Mouse (Mus musculus) forebrain, embryonic 13.5 days (tissue): ENCODE data around the gene Cmya5. TPM values are rescaled to one million over a fixed set of nuclear protein-coding genes. Genes with fewer than 3 reads are reported as not detected.

Experiments used
- ATAC-seq: fragments of 200-750 bp; cut with Nextera tagmentation; 2 replicates; pipeline ENCODE4 v1.8.0; 2017
- H3K27ac ChIP-seq: fragments of 300-500 bp; sonication (generic); 2 replicates; pipeline ENCODE4 v1.5.1; 2015; ENCODE audit warnings: inconsistent platforms, mild to moderate bottlenecking, moderate library complexity
- H3K27me3 ChIP-seq: fragments of 300-500 bp; sonication (generic); 2 replicates; pipeline ENCODE4 v1.6.1; 2015; ENCODE audit warnings: mild to moderate bottlenecking, inconsistent platforms
- H3K36me3 ChIP-seq: fragments of 300-500 bp; sonication (generic); 2 replicates; pipeline ENCODE4 v1.6.1; 2015; ENCODE audit warnings: mild to moderate bottlenecking, inconsistent platforms; ENCODE audit not compliant: poor library complexity, severe bottlenecking
- H3K4me1 ChIP-seq: fragments of 300-500 bp; sonication (generic); 2 replicates; pipeline ENCODE4 v1.6.1; 2015; ENCODE audit warnings: inconsistent platforms
- H3K4me2 ChIP-seq: fragments of 300-500 bp; sonication (generic); 2 replicates; pipeline ENCODE4 v1.6.1; 2015; ENCODE audit warnings: inconsistent platforms, mild to moderate bottlenecking, moderate library complexity
- H3K4me3 ChIP-seq: fragments of 300-500 bp; sonication (generic); 2 replicates; pipeline ENCODE4 v1.5.1; 2015; ENCODE audit warnings: mild to moderate bottlenecking, inconsistent platforms
- H3K9ac ChIP-seq: fragments of 300-500 bp; sonication (generic); 2 replicates; pipeline ENCODE4 v1.6.1; 2015; ENCODE audit warnings: mild to moderate bottlenecking, inconsistent platforms
- H3K9me3 ChIP-seq: fragments of 300-500 bp; sonication (generic); replicated peaks from 2 replicates; pipeline ENCODE4 v1.6.1; 2016; ENCODE audit warnings: inconsistent platforms
- WGBS: fragments of 180-500 bp; shearing (Covaris S2); methylation state at CpG from one replicate; pipeline ENCODE4 v1.1.7; 2015; 5-methylcytosine and 5-hydroxymethylcytosine counted together
- polyA plus RNA-seq: library from polyadenylated mRNA; unstranded; fragments of >200 nt; fragmentation: Nextera tagmentation; extraction: Ambion mirVana; gene quantifications from 2 replicates; pipeline ENCODE4 v1.2.1, GENCODE M21; 2015

The Cmya5 gene
- polyA plus RNA-seq, 1 experiment from 2014 or later: 0.04 TPM

GRCm38 (mm10) chr13:93153280-93153679 is 8.8 kb upstream of the Cmya5 start:
- H3K36me3 ChIP-seq: peaks cover 35% of the 10 kb centered on the region
- no peak overlapping the region for H3K9ac ChIP-seq
- no peak overlapping the region for H3K27ac ChIP-seq
- no peak for ATAC-seq
- WGBS: 97% methylated on average over 1 of the region's 1 CpGs
- no peaks in the 10 kb centered on the region for H3K9me3 ChIP-seq
- H3K4me1 ChIP-seq: no peaks in the 10 kb centered on the region
- H3K27me3 ChIP-seq: no peaks in the 10 kb centered on the region
- H3K4me2 ChIP-seq: no peak overlapping the region
- no peak overlapping the region for H3K4me3 ChIP-seq

DNA sequence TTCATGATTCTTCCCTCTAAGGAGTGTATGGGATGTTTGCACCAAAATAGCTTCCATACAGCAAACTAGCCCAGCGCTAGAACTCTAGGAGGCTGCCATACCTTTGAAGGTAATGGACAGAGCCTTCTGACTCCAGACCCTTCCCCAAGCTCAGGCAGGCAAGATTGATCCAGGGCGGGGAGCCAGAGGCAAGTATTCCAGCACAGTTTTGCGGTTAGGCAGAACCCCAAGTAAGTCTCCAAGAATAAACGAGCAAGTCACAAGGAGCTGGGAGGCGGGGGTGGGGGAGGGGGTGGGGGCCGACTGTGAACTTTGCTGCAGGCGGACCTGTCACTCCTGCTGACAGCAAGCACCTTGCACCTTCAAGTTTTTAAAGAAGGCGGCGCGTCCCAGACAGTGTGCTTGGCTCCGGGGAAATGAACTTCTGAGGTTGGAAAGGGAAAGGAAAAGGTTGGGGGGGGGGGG is 673 bp downstream of the Cmya5 start:
- no peaks in the 10 kb centered on the region for H3K9me3 ChIP-seq
- peaks cover 14% of the 10 kb centered on the region for H3K4me1 ChIP-seq
- ATAC-seq: peak; percentile 62; the same call in 1 of the 2 replicates
- H3K36me3 ChIP-seq: peaks cover 6% of the 10 kb centered on the region
- H3K27me3 ChIP-seq: no peaks in the 10 kb centered on the region
- H3K4me3 ChIP-seq: peak overlapping the region; percentile 46
- no peak overlapping the region for H3K27ac ChIP-seq
- peak overlapping the region; percentile 93 for H3K4me2 ChIP-seq
- peak overlapping the region; percentile 72 for H3K9ac ChIP-seq
- 17% methylated on average over 11 of the region's 11 CpGs for WGBS

DNA sequence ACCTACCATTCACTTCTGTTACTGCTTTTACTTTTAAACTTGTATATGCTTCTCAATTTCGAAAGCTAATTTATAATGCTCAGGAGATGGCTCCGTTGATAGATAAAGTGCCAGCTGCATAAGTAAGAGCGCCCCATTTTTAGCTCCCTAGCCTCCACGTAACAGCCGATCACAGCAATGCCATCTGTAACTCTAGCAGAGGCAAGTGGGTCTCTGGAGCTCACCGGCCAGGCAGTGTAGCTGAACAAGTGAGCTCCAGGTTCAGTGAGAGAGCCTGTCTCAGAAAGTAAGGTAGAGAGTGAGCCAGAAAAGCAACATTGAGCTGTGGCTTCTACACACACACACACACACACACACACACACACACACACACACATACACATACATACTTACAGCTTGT is 3.3 kb downstream of the Cmya5 start:
- WGBS: 94% methylated on average over 6 of the region's 6 CpGs
- H3K36me3 ChIP-seq: no peaks in the 10 kb centered on the region
- H3K4me1 ChIP-seq: peaks cover 14% of the 10 kb centered on the region
- H3K9ac ChIP-seq: no peak overlapping the region
- ATAC-seq: no peak
- H3K9me3 ChIP-seq: no peaks in the 10 kb centered on the region
- H3K27ac ChIP-seq: no peak overlapping the region
- no peak overlapping the region for H3K4me3 ChIP-seq
- no peaks in the 10 kb centered on the region for H3K27me3 ChIP-seq
- H3K4me2 ChIP-seq: no peak overlapping the region

- no peak overlapping the region for H3K9ac ChIP-seq
- WGBS: 74% methylated on average over 1 of the region's 1 CpGs
- no peaks in the 10 kb centered on the region for H3K36me3 ChIP-seq
- no peak overlapping the region for H3K4me2 ChIP-seq
- ATAC-seq: no peak
- no peak overlapping the region for H3K27ac ChIP-seq
- H3K4me1 ChIP-seq: no peaks in the 10 kb centered on the region
- no peak overlapping the region for H3K4me3 ChIP-seq
- H3K9me3 ChIP-seq: no peaks in the 10 kb centered on the region
- no peaks in the 10 kb centered on the region for H3K27me3 ChIP-seq
Observed at GRCm38 (mm10) chr13:93138059-93138458, 6.5 kb downstream of the Cmya5 start.

GRCm38 (mm10) chr13:93137098-93137497 is 7.4 kb downstream of the Cmya5 start:
- Histone ChIP-seq H3K36me3 (no peaks in the 10 kb centered on the region), H3K4me2 (no peak overlapping the region), H3K9ac (no peak overlapping the region), H3K4me3 (no peak overlapping the region), H3K9me3 (no peaks in the 10 kb centered on the region), H3K27me3 (no peaks in the 10 kb centered on the region), H3K4me1 (no peaks in the 10 kb centered on the region), H3K27ac (no peak overlapping the region)
- no peak for ATAC-seq
- 91% methylated on average over 7 of the region's 7 CpGs for WGBS

DNA sequence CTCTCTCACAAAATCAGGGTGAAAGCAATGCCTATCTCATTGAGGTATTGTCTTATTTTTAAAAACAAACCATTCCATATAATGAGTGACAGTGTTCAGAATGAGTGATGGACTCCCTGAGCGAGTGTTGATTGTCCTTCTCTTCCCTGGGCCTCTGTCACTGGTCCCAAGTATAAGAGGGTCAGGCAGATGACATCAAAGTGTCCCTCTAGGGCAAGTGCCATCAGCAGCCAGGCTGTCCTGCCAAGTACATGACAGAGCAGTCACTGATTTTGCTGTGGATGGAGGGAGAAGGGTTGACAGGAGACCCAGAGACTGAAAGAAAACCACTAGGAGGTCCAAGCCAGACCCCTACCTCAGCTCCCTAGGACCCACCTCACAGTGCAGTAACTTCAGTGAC is 8.3 kb downstream of the Cmya5 start:
- ATAC-seq: no peak
- H3K4me2 ChIP-seq: no peak overlapping the region
- H3K27me3 ChIP-seq: no peaks in the 10 kb centered on the region
- no peaks in the 10 kb centered on the region for H3K36me3 ChIP-seq
- 85% methylated on average over 1 of the region's 1 CpGs for WGBS
- no peaks in the 10 kb centered on the region for H3K9me3 ChIP-seq
- H3K4me3 ChIP-seq: no peak overlapping the region
- H3K4me1 ChIP-seq: no peaks in the 10 kb centered on the region
- H3K9ac ChIP-seq: no peak overlapping the region
- no peak overlapping the region for H3K27ac ChIP-seq

DNA sequence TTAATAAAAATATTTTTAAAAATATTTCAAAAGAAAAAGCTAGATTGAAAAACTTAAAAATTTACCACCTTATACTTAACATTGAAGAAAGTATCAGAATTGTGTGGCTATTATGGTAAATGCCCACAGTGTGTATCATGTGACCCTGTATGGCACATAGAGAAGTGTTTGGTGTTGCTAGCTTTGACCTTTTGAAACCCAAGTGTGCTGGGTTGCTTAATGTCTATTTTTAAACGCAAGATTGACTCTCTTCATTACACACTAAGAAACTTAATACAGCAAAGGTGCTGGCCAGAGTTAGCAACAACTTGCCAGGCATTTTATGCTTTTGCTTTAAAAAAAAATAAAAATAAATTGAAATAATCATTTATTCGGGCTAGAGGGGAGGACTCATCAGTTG is 9.0 kb downstream of the Cmya5 start:
- no peak overlapping the region for H3K27ac ChIP-seq
- WGBS: 84% methylated on average over 2 of the region's 2 CpGs
- H3K4me1 ChIP-seq: no peaks in the 10 kb centered on the region
- H3K4me2 ChIP-seq: no peak overlapping the region
- no peak overlapping the region for H3K4me3 ChIP-seq
- H3K9ac ChIP-seq: no peak overlapping the region
- H3K9me3 ChIP-seq: no peaks in the 10 kb centered on the region
- ATAC-seq: no peak
- H3K36me3 ChIP-seq: no peaks in the 10 kb centered on the region
- no peaks in the 10 kb centered on the region for H3K27me3 ChIP-seq

DNA sequence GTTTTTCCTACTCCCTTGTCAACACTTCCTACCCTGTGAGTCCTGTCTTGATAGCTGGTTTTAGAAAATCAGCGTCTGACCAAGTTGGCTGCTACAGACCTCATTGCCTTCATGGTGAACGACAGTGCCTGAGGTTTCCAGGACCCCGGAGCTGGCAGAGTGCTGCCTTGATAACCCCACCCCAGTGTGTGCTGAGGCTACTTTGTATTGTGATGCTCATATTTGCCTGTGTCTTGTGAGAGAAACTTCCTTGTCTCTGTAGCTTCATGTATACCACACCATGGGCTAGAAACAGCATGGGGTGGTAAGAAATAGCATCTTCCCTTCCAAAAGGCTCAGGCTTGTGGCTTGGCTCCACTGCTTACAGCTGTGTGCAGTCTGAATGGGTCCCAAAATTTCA is 13.8 kb downstream of the Cmya5 start:
- ATAC-seq: no peak
- no peak overlapping the region for H3K27ac ChIP-seq
- H3K36me3 ChIP-seq: no peaks in the 10 kb centered on the region
- no peak overlapping the region for H3K9ac ChIP-seq
- no peaks in the 10 kb centered on the region for H3K4me1 ChIP-seq
- no peak overlapping the region for H3K4me3 ChIP-seq
- H3K4me2 ChIP-seq: no peak overlapping the region
- 94% methylated on average over 3 of the region's 3 CpGs for WGBS
- H3K27me3 ChIP-seq: no peaks in the 10 kb centered on the region
- no peaks in the 10 kb centered on the region for H3K9me3 ChIP-seq

DNA sequence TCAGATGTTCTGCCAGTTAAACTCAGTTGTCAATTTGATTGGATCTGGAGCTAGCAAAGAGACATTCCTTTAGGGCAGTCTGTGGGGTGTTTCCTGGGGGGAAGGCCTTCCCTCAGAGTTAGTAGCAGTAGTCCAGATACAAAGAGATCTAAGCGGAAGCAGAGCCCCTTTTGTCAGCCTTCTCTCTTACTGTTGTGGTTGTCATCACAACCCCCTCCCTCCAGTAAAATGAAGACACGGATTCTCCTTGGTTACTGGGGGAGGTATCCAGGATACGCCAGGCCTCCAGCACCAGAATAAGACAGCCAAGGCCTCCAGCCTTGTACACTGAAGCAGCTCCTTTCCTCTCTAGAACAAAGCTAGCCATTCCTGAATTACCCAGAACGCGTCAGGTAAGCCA is 15.6 kb downstream of the Cmya5 start:
- 66% methylated on average over 5 of the region's 5 CpGs for WGBS
- no peak for ATAC-seq

DNA sequence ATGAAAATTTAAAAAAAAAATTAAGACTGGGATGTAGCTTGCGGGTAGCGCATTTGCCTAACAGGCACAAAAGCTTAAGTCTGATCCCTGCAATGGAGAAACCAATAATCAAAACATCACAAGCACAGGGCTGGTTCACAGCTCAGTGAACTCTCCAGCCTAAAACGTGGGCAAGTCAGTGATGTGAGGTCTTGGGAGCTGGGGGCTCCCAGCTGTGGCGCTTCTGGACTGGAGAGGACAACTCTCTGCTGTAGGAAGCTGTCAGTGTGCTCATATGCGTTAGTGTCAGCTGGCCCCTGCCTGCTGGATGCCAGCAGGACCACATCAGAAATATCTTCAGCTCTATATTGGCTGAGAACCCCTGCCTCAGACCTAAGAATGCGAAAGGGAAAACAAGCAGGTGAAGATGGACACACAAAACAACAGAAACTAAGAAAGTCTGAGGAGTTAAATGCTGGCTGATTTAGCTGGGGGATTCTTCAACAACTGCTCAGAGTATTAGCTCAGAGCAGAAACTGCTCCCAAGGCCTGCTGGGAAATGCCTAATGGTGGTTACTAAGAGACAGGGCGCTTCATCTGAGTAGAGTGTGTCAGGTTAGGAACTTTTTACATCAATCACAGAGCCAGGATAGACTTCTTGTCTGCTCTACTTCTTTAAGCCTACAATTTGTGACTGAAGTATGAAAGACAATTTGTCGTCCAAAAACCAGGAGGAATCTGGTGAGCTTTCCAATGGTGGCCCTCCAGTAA is 16.2 kb downstream of the Cmya5 start:
- Histone ChIP-seq H3K36me3 (no peaks in the 10 kb centered on the region), H3K9me3 (no peaks in the 10 kb centered on the region), H3K9ac (no peak overlapping the region), H3K27me3 (no peaks in the 10 kb centered on the region), H3K4me3 (no peak overlapping the region), H3K27ac (no peak overlapping the region), H3K4me1 (no peaks in the 10 kb centered on the region), H3K4me2 (no peak overlapping the region)
- 80% methylated on average over 8 of the region's 8 CpGs for WGBS
- no peak for ATAC-seq

More for the DNA sequence above, 15.6 kb downstream of the Cmya5 start:
- H3K27me3 ChIP-seq: no peaks in the 10 kb centered on the region
- H3K4me2 ChIP-seq: no peak overlapping the region
- H3K36me3 ChIP-seq: no peaks in the 10 kb centered on the region
- H3K4me1 ChIP-seq: no peaks in the 10 kb centered on the region
- no peak overlapping the region for H3K9ac ChIP-seq
- H3K27ac ChIP-seq: no peak overlapping the region
- H3K9me3 ChIP-seq: no peaks in the 10 kb centered on the region
- H3K4me3 ChIP-seq: no peak overlapping the region

- WGBS: 93% methylated on average over 9 of the region's 9 CpGs
- H3K9me3 ChIP-seq: no peaks in the 10 kb centered on the region
- H3K27me3 ChIP-seq: no peaks in the 10 kb centered on the region
- H3K36me3 ChIP-seq: no peaks in the 10 kb centered on the region
- H3K4me3 ChIP-seq: no peak overlapping the region
- no peak for ATAC-seq
- H3K4me1 ChIP-seq: no peaks in the 10 kb centered on the region
- no peak overlapping the region for H3K9ac ChIP-seq
- no peak overlapping the region for H3K4me2 ChIP-seq
- no peak overlapping the region for H3K27ac ChIP-seq
Observed at GRCm38 (mm10) chr13:93122321-93122720, 22.2 kb downstream of the Cmya5 start.

- no peak overlapping the region for H3K27ac ChIP-seq
Observed at GRCm38 (mm10) chr13:93117241-93117640, 27.3 kb downstream of the Cmya5 start.

More at GRCm38 (mm10) chr13:93117241-93117640, 27.3 kb downstream of the Cmya5 start:
- Histone ChIP-seq H3K9me3 (no peaks in the 10 kb centered on the region), H3K36me3 (no peaks in the 10 kb centered on the region), H3K4me1 (no peaks in the 10 kb centered on the region), H3K4me3 (no peak overlapping the region), H3K9ac (no peak overlapping the region), H3K27me3 (no peaks in the 10 kb centered on the region), H3K4me2 (no peak overlapping the region)
- 69% methylated on average over 7 of the region's 7 CpGs for WGBS
- ATAC-seq: no peak
